Mouse (Mus musculus) myocyte (in vitro differentiated cells): ENCODE data around the gene Nom1.

Experiments
- E2F4 ChIP-seq: IDR thresholded peaks from one replicate; pipeline ENCODE4 v1.6.1; 2011; ENCODE audit warnings: mild to moderate bottlenecking, control low read depth, moderate library complexity; ENCODE audit not compliant: insufficient read depth
- MAX ChIP-seq: IDR thresholded peaks from one replicate; pipeline ENCODE4 v1.6.1; 2011; ENCODE audit warnings: low read depth, mild to moderate bottlenecking, control low read depth
- MYOD1 ChIP-seq, 3 experiments: IDR thresholded peaks; one replicate each; pipeline ENCODE4 v1.6.1; 2011; ENCODE audit warnings: control low read depth in 2 of 3, low read depth in 2 of 3, mild to moderate bottlenecking in 2 of 3, moderate library complexity in 1 of 3; ENCODE audit not compliant: insufficient read length in 2 of 3, control insufficient read depth in 1 of 3
- MYOG ChIP-seq, 3 experiments: IDR thresholded peaks; one replicate each; pipeline ENCODE4 v1.6.1; 2011; ENCODE audit warnings: control low read depth in 2 of 3, low read depth in 2 of 3, mild to moderate bottlenecking in 2 of 3; ENCODE audit not compliant: insufficient read length in 2 of 3, control insufficient read depth in 1 of 3, insufficient read depth in 1 of 3
- POLR2A ChIP-seq: IDR thresholded peaks from one replicate; pipeline ENCODE4 v1.6.1; 2011; ENCODE audit warnings: low read depth, mild to moderate bottlenecking, control low read depth, moderate library complexity; ENCODE audit not compliant: insufficient read length
- TCF12 ChIP-seq: IDR thresholded peaks from one replicate; pipeline ENCODE4 v1.6.1; 2011; ENCODE audit warnings: mild to moderate bottlenecking, control low read depth; ENCODE audit not compliant: poor library complexity, insufficient read depth, severe bottlenecking
- USF1 ChIP-seq: IDR thresholded peaks from one replicate; pipeline ENCODE4 v1.6.1; 2011; ENCODE audit warnings: low read depth, mild to moderate bottlenecking, control low read depth, moderate library complexity

GRCm38 (mm10) chr5:29475041-29475440, 40.6 kb downstream of the Nom1 start:
- TF ChIP-seq POLR2A (no peak), MYOD1 (IDR thresholded peaks at IDR 0.05; ENCODE audit: control insufficient read depth in 1 of 3, insufficient read length in 2 of 3, low read depth in 2 of 3) (no peak), TCF12 (no peak), USF1 (no peak), E2F4 (no peak), MAX (no peak), MYOG (IDR thresholded peaks at IDR 0.05; ENCODE audit: control insufficient read depth in 1 of 3, insufficient read depth in 1 of 3, insufficient read length in 2 of 3, low read depth in 2 of 3) (no peak)
